Mouse (Mus musculus): ENCODE measurements at regions not wholly inside any gene's neighbourhood (a gene's known extent, or its start where the extent isn't known, plus 50 kb on each side); places are given as distances from the start of the nearest gene placed in this dataset.

DNA sequence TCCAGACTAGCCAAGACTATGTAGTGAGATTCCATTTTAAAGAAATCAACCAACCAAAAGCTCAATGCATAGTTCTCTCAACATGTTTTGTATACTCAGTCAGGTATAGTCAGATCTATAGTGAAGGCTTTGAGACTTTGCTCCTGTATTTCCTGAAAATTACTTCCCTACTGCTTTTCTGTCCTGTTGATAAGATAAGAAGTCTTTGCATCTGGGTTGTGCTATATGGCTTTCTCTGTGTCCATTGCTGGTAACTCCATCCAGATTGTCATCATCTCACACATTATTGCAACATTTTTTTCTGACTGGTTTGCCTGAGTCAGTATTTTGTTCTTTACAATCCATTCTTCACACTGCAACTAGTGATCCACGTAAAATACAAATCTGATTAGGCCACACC, 74.0 kb downstream of the Agtr2 start:
- in situ Hi-C loops (cut with MboI, MseI), result loop anchor here (10.0 kb wide), 1 partner anchor 1196 kb away; no protein-coding TSS in a partner anchor

DNA sequence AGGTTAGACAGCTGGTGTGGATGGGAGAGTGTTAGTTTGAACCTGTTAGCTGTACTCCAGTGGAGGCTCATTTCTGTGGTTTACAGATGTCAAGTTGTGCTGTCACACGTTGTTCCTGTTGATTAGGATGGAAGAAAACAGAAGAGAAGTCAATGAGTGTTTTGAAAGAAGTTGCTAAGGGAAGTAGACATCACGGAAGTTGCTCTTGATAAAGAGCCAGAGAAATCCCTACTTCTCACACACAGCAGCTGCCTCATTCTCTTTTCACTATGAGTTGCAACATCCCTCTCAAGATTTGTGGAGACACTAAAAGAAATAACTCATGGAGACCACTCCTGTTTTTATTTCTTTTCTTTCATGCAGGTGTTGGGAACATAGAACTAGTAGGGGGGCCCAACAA, 82.3 kb downstream of the Agtr2 start:
- in situ Hi-C loops (cut with MboI, MseI), result no loop called here

DNA sequence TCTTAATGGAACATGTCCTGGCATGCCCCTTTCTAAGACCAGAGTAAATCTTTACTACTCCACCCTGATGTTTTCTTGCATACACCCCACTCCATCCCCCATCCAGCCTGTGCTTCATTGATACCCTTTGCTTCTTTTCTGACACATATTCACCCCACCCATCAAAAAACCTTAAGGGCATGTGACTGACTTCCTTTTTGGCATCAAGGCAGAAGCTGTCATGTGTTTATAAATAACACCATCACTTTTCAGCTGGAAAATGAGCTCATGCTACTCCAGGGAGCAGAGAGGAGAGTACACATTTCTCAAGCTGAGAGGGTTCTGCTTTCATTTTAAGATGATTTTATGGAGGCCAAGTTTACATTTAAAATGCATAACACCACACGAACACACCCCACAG, 83.2 kb downstream of the Agtr2 start:
- in situ Hi-C loops (cut with MboI, MseI), result no loop called here

DNA sequence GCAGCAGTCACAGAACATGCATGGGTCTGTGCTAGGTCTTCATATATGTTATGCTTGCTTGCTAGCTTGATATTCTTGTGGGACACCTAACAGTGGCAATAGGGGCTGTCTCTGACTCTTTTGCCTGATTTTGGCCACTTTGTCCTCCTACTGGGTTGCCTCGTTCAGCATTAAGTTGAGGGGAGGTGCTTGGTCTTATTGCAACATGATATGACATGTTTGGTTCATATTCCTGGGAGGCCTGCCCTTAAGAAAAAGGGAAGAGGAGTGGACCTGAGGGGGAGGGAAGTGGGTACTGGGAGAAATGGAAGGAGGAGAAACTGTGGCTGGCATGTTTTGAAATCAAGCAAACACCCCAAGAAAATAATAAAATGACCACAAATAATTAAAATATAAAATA, 83.6 kb downstream of the Agtr2 start:
- in situ Hi-C loops (cut with MboI, MseI), result no loop called here

DNA sequence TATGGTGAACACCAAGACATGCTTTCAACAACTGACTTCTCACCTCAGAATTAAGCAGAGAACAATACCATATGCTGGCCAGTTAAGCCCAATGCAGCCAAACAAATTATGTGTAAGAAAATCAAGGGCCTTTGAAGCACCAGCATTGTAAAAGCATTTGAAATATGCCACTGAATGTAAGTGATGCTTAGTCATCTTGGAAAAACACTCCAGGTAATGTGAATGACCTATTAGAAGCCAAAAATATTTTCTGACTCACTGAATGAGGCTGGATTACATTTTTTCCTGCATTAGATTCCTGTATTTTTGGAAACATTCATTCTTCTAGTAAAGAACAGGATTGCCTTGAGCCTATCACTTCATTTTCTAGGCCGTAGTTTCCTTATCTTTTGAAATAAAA, 95.6 kb downstream of the Agtr2 start:
- in situ Hi-C loops (cut with MboI, MseI), result loop anchor here (25.0 kb wide), 1 partner anchor 757 kb away; no protein-coding TSS in a partner anchor

DNA sequence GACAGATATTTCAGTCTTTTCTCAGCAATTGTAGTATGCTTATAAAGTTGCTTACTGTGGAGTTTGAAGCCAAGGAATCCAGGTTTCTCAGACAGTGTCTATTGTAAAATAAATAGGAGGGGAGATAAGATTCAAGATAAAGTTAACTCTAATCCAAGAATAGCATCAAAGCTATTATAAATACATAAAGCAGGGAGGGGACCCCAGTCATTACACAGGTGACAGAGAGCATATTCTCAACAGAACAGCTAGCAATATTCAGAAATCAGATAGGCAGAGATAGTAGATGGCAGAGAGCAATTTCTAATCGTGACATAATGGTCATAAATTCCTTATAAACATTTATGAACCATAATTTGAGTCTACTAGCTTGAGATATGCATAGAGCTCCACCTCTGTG, 101.7 kb downstream of the Agtr2 start:
- in situ Hi-C loops (cut with MboI, MseI), result loop anchor here (25.0 kb wide), 1 partner anchor 751 kb away; no protein-coding TSS in a partner anchor

DNA sequence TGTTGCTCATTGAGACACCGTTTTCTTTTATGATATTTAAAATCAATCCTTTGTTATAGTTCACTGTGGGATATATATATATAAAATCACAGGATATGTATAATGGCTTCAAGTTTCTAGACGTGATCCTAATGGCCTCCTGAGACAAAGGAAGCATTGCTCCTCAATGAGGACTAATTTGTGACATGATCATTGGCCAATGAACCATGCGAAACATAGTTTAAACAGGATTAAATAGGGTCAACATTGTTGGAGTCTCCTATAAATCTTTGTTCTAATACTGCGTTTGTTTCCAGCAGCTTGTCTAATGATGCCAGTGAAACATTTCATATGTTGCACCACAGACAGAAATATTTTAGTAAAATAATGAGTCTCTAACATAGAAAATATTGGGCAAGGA, 105.5 kb downstream of the Agtr2 start:
- in situ Hi-C loops (cut with MboI, MseI), result loop anchor here (25.0 kb wide), 1 partner anchor 747 kb away; no protein-coding TSS in a partner anchor
